25 mouse cellular contexts compared by ENCODE assay signal in the genomic region with DNA sequence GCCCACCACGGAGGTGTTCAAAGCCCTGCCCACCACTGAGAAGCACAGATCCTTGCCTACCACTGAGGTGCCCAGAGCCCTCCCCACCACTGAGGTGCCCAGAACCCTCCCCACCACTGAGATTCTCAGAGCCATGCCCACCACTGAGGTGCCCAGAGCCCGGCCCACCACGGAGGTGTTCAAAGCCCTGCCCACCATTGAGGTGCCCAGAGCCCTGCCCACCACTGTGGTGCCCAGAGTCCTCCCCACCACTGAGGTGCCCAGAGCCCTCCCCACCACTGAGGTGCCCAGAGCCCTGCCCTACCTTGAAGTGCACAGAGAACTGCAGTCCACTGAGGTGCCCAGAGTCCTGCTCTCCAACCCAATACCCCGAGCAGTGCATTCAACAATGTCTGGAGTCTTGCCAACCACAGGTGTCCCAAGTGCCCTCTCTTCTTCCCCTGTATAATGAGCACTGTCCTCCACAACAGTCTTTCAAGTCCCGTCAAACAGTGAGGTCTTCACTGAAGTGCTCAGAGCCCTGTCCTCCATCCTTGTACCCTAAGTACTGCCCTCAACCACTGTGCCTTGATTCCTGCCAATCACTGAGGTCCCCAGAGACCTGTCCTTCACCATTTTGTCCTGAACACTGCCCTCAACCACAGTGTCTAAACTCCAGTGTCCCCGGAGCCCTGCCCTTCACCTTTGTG. TPM values are rescaled to one million over a fixed set of nuclear protein-coding genes. Genes with fewer than 3 reads are reported as not detected.
DNase-seq lines count a peak whose midpoint lies in the region; ATAC-seq lines count a peak whose summit lies in the region.
"Had no signal": no experiment of that assay in that cellular context is flagged by ENCODE, and none has a peak within 500 bp of the region (broad histone marks: within the 10 kb centered on the region; RNA-seq: fewer than 3 reads in every experiment).

No protein-coding gene starts in this region.

- H3K27me3 ChIP-seq in hindbrain, embryonic 14.5 days (ENCODE audit: control insufficient read depth, insufficient read depth, low read length) = no peaks in the 10 kb centered on the region
- H3K27me3 ChIP-seq in hindbrain, embryonic 16.5 days (replicated peaks; ENCODE audit: control insufficient read depth, insufficient read depth, low read length) = no peaks in the 10 kb centered on the region
- H3K27me3 ChIP-seq in lung, embryonic 15.5 days = no peaks in the 10 kb centered on the region
- H3K27me3 ChIP-seq in limb, embryonic 13.5 days = no peaks in the 10 kb centered on the region
- no peaks in the 10 kb centered on the region for H3K27me3 ChIP-seq in midbrain, embryonic 15.5 days (replicated peaks)
- H3K27me3 ChIP-seq: forebrain, embryonic 12.5 days; heart, embryonic 13.5 days; neural tube, embryonic 13.5 days; stomach, embryonic 15.5 days had no signal

- no peak overlapping the region for H3K27ac ChIP-seq in hindbrain, embryonic 14.5 days
- H3K27ac ChIP-seq in hindbrain, embryonic 16.5 days (ENCODE audit: low read depth, low read length) = no peak overlapping the region
- H3K27ac ChIP-seq in lung, embryonic 15.5 days = no peak overlapping the region
- H3K27ac ChIP-seq in limb, embryonic 13.5 days = no peak overlapping the region
- no peak overlapping the region for H3K27ac ChIP-seq in midbrain, embryonic 15.5 days
- H3K27ac ChIP-seq: forebrain, embryonic 12.5 days; heart, embryonic 13.5 days; macrophage; neural tube, embryonic 13.5 days; stomach, embryonic 15.5 days had no signal

- no peaks in the 10 kb centered on the region for H3K4me1 ChIP-seq in hindbrain, embryonic 14.5 days (replicated peaks; ENCODE audit: control insufficient read depth, insufficient read depth, low read length)
- no peaks in the 10 kb centered on the region for H3K4me1 ChIP-seq in hindbrain, embryonic 16.5 days (ENCODE audit: control insufficient read depth, insufficient read depth, low read depth, low read length)
- H3K4me1 ChIP-seq in lung, embryonic 15.5 days = no peaks in the 10 kb centered on the region
- H3K4me1 ChIP-seq in limb, embryonic 13.5 days = no peaks in the 10 kb centered on the region
- H3K4me1 ChIP-seq in midbrain, embryonic 15.5 days = no peaks in the 10 kb centered on the region
- H3K4me1 ChIP-seq: forebrain, embryonic 12.5 days; heart, embryonic 13.5 days; neural tube, embryonic 13.5 days; stomach, embryonic 15.5 days had no signal

- no peak overlapping the region for H3K9ac ChIP-seq in hindbrain, embryonic 14.5 days
- no peak overlapping the region for H3K9ac ChIP-seq in hindbrain, embryonic 16.5 days (ENCODE audit: low read depth, low read length)
- no peak overlapping the region for H3K9ac ChIP-seq in lung, embryonic 15.5 days
- no peak overlapping the region for H3K9ac ChIP-seq in limb, embryonic 13.5 days
- H3K9ac ChIP-seq in midbrain, embryonic 15.5 days = no peak overlapping the region
- H3K9ac ChIP-seq: forebrain, embryonic 12.5 days; heart, embryonic 13.5 days; liver, postnatal 0 days; neural tube, embryonic 13.5 days; stomach, embryonic 15.5 days had no signal

- H3K36me3 ChIP-seq in hindbrain, embryonic 14.5 days (replicated peaks; ENCODE audit: control insufficient read depth, insufficient read depth) = no peaks in the 10 kb centered on the region
- no peaks in the 10 kb centered on the region for H3K36me3 ChIP-seq in hindbrain, embryonic 16.5 days (ENCODE audit: control insufficient read depth, insufficient read depth, low read length)
- H3K36me3 ChIP-seq in lung, embryonic 15.5 days = no peaks in the 10 kb centered on the region
- no peaks in the 10 kb centered on the region for H3K36me3 ChIP-seq in limb, embryonic 13.5 days
- H3K36me3 ChIP-seq in midbrain, embryonic 15.5 days (replicated peaks) = no peaks in the 10 kb centered on the region
- H3K36me3 ChIP-seq: forebrain, embryonic 12.5 days; heart, embryonic 13.5 days; neural tube, embryonic 13.5 days; stomach, embryonic 15.5 days had no signal

- H3K4me2 ChIP-seq in hindbrain, embryonic 14.5 days (replicated peaks) = no peak overlapping the region
- no peak overlapping the region for H3K4me2 ChIP-seq in hindbrain, embryonic 16.5 days (ENCODE audit: low read length)
- no peak overlapping the region for H3K4me2 ChIP-seq in lung, embryonic 15.5 days
- no peak overlapping the region for H3K4me2 ChIP-seq in limb, embryonic 13.5 days (replicated peaks)
- no peak overlapping the region for H3K4me2 ChIP-seq in midbrain, embryonic 15.5 days
- H3K4me2 ChIP-seq: forebrain, embryonic 12.5 days; heart, embryonic 13.5 days; neural tube, embryonic 13.5 days; stomach, embryonic 15.5 days had no signal

- H3K9me3 ChIP-seq in hindbrain, embryonic 14.5 days (ENCODE audit: control insufficient read depth, low read length) = no peaks in the 10 kb centered on the region
- no peaks in the 10 kb centered on the region for H3K9me3 ChIP-seq in hindbrain, embryonic 16.5 days (ENCODE audit: control insufficient read depth, low read length)
- no peaks in the 10 kb centered on the region for H3K9me3 ChIP-seq in lung, embryonic 15.5 days
- no peaks in the 10 kb centered on the region for H3K9me3 ChIP-seq in limb, embryonic 13.5 days
- H3K9me3 ChIP-seq in midbrain, embryonic 15.5 days = no peaks in the 10 kb centered on the region
- H3K9me3 ChIP-seq: forebrain, embryonic 12.5 days; neural tube, embryonic 13.5 days; stomach, embryonic 15.5 days had no signal

- WGBS in hindbrain, embryonic 14.5 days = 91% methylated on average over 6 of the region's 6 CpGs
- WGBS in hindbrain, embryonic 16.5 days = 83% methylated on average over 6 of the region's 6 CpGs
- WGBS in lung, embryonic 15.5 days = 74% methylated on average over 6 of the region's 6 CpGs
- WGBS in limb, embryonic 13.5 days = 88% methylated on average over 6 of the region's 6 CpGs
- WGBS in midbrain, embryonic 15.5 days = 91% methylated on average over 6 of the region's 6 CpGs

- ATAC-seq in hindbrain, embryonic 14.5 days (ENCODE audit: low FRiP score) = peak; percentile 40
- ATAC-seq in hindbrain, embryonic 16.5 days = no peak; the same call in 1 of the 2 replicates
- peak; percentile 59 for ATAC-seq in lung, embryonic 15.5 days (ENCODE audit: borderline replicate concordance, extremely low read depth, low FRiP score, low TSS enrichment)
- peak; percentile 24; the same call in 1 of the 2 replicates for ATAC-seq in limb, embryonic 13.5 days (ENCODE audit: low FRiP score, low read depth)
- ATAC-seq in midbrain, embryonic 15.5 days (replicated peaks) = 0 out of 2 replicates have a peak, but pooled peaks have one; percentile 37
- ATAC-seq: liver, postnatal 0 days had no signal

- DNase-seq in hindbrain, embryonic 14.5 days (ENCODE audit: low spot score) = no peak
- no peak for DNase-seq in lung, postnatal 10 days
- no peak for DNase-seq in gastrocnemius, adult 8-10 months (ENCODE audit: low spot score in 2 of 2)
- DNase-seq: adrenal gland, postnatal 25 days; cerebellum, adult 8-10 months; gastrocnemius, postnatal 36 days; kidney, adult 2 months; left cerebral cortex, postnatal 4 days; liver, postnatal 0 days; right cerebral cortex, postnatal 14 days; thymus, postnatal 25 days had no signal

- H3K4me3 ChIP-seq in hindbrain, embryonic 14.5 days (replicated peaks; ENCODE audit: low read length) = no peak overlapping the region
- H3K4me3 ChIP-seq in hindbrain, embryonic 16.5 days (ENCODE audit: low read length) = no peak overlapping the region
- H3K4me3 ChIP-seq in lung, embryonic 15.5 days = no peak overlapping the region
- H3K4me3 ChIP-seq in limb, embryonic 13.5 days = no peak overlapping the region
- no peak overlapping the region for H3K4me3 ChIP-seq in midbrain, embryonic 15.5 days
- H3K4me3 ChIP-seq: forebrain, embryonic 12.5 days; heart, embryonic 13.5 days; neural tube, embryonic 13.5 days; stomach, embryonic 15.5 days had no signal

RNA-seq across cellular contexts. Expression of a gene that starts 19.9 kb away (rescaled TPM):
- not detected in 2 replicates for polyA plus RNA-seq in hindbrain, embryonic 14.5 days (2014; fragmentation: Nextera tagmentation; extraction: Ambion mirVana)
- not detected in 2 replicates for polyA plus RNA-seq in hindbrain, embryonic 16.5 days (2015; fragmentation: Nextera tagmentation; extraction: Ambion mirVana)
- polyA plus RNA-seq in lung, embryonic 15.5 days (2015; fragmentation: Nextera tagmentation; extraction: Ambion mirVana) = 0.22 TPM in 1 of 2 replicates, not detected in the other
- polyA plus RNA-seq in limb, embryonic 13.5 days (2015; fragmentation: Nextera tagmentation; extraction: Ambion mirVana) = 0.14 and 0.15 TPM in 2 replicates
- polyA plus RNA-seq in midbrain, embryonic 15.5 days (2015; fragmentation: Nextera tagmentation; extraction: Ambion mirVana) = not detected in 2 replicates
- total RNA-seq in gastrocnemius, adult 8-10 months (2022) = not detected
- total RNA-seq: adrenal gland, postnatal 25 days; ES-E14; gastrocnemius, postnatal 36 days; layer of hippocampus, adult 18-20 months; left cerebral cortex, adult 18-20 months; left cerebral cortex, postnatal 4 days had no signal
- polyA plus RNA-seq: cortical plate, adult 2 months; forebrain, embryonic 12.5 days; heart, embryonic 13.5 days; liver, postnatal 0 days; macrophage; neural tube, embryonic 13.5 days; spleen, adult 2 months had no signal

RNA-seq across cellular contexts. Expression of a gene that starts 20.1 kb away (rescaled TPM):
- polyA plus RNA-seq in hindbrain, embryonic 14.5 days (2014; fragmentation: Nextera tagmentation; extraction: Ambion mirVana) = not detected in 2 replicates
- 0.23 TPM in 1 of 2 replicates, not detected in the other for polyA plus RNA-seq in hindbrain, embryonic 16.5 days (2015; fragmentation: Nextera tagmentation; extraction: Ambion mirVana)
- 4.2 and 15.4 TPM in 2 replicates for polyA plus RNA-seq in lung, embryonic 15.5 days (2015; fragmentation: Nextera tagmentation; extraction: Ambion mirVana)
- 4.4 and 5.1 TPM in 2 replicates for polyA plus RNA-seq in limb, embryonic 13.5 days (2015; fragmentation: Nextera tagmentation; extraction: Ambion mirVana)
- polyA plus RNA-seq in midbrain, embryonic 15.5 days (2015; fragmentation: Nextera tagmentation; extraction: Ambion mirVana) = not detected in 2 replicates
- total RNA-seq in gastrocnemius, adult 8-10 months (2022) = not detected
- total RNA-seq: adrenal gland, postnatal 25 days; gastrocnemius, postnatal 36 days; layer of hippocampus, adult 18-20 months; left cerebral cortex, adult 18-20 months; left cerebral cortex, postnatal 4 days had no signal
- polyA plus RNA-seq: forebrain, embryonic 12.5 days; macrophage; neural tube, embryonic 13.5 days had no signal

RNA-seq across cellular contexts. Expression of a gene that starts 53.1 kb away (rescaled TPM):
- polyA plus RNA-seq in hindbrain, embryonic 14.5 days (2014; fragmentation: Nextera tagmentation; extraction: Ambion mirVana) = not detected in 2 replicates
- polyA plus RNA-seq in hindbrain, embryonic 16.5 days (2015; fragmentation: Nextera tagmentation; extraction: Ambion mirVana) = not detected in 2 replicates
- not detected in 2 replicates for polyA plus RNA-seq in lung, embryonic 15.5 days (2015; fragmentation: Nextera tagmentation; extraction: Ambion mirVana)
- polyA plus RNA-seq in limb, embryonic 13.5 days (2015; fragmentation: Nextera tagmentation; extraction: Ambion mirVana) = not detected in 2 replicates
- polyA plus RNA-seq in midbrain, embryonic 15.5 days (2015; fragmentation: Nextera tagmentation; extraction: Ambion mirVana) = not detected in 2 replicates
- not detected for total RNA-seq in gastrocnemius, adult 8-10 months (2022)
- total RNA-seq: adrenal gland, postnatal 25 days; ES-E14; gastrocnemius, postnatal 36 days; layer of hippocampus, adult 18-20 months; left cerebral cortex, adult 18-20 months; left cerebral cortex, postnatal 4 days had no signal
- polyA plus RNA-seq: cortical plate, adult 2 months; forebrain, embryonic 12.5 days; heart, embryonic 13.5 days; kidney, adult 2 months; liver, postnatal 0 days; macrophage; neural tube, embryonic 13.5 days; spleen, adult 2 months; stomach, embryonic 15.5 days had no signal
